Mouse (Mus musculus) myocyte (in vitro differentiated cells): ENCODE measurements around the gene Wfikkn2.

Experiments
- CEBPB ChIP-seq: IDR thresholded peaks from 2 replicates; pipeline ENCODE4 v1.6.1; 2011; ENCODE audit warnings: mild to moderate bottlenecking, moderate library complexity; ENCODE audit not compliant: poor library complexity, insufficient read depth, severe bottlenecking
- E2F4 ChIP-seq: IDR thresholded peaks from one replicate; pipeline ENCODE4 v1.6.1; 2011; ENCODE audit warnings: mild to moderate bottlenecking, control low read depth, moderate library complexity; ENCODE audit not compliant: insufficient read depth
- MAX ChIP-seq: IDR thresholded peaks from one replicate; pipeline ENCODE4 v1.6.1; 2011; ENCODE audit warnings: low read depth, mild to moderate bottlenecking, control low read depth
- MYOD1 ChIP-seq, 3 experiments: IDR thresholded peaks; one replicate each; pipeline ENCODE4 v1.6.1; 2011; ENCODE audit warnings: control low read depth in 2 of 3, low read depth in 2 of 3, mild to moderate bottlenecking in 2 of 3, moderate library complexity in 1 of 3; ENCODE audit not compliant: insufficient read length in 2 of 3, control insufficient read depth in 1 of 3
- MYOG ChIP-seq, 3 experiments: IDR thresholded peaks; one replicate each; pipeline ENCODE4 v1.6.1; 2011; ENCODE audit warnings: control low read depth in 2 of 3, low read depth in 2 of 3, mild to moderate bottlenecking in 2 of 3; ENCODE audit not compliant: insufficient read length in 2 of 3, control insufficient read depth in 1 of 3, insufficient read depth in 1 of 3
- POLR2A ChIP-seq: IDR thresholded peaks from one replicate; pipeline ENCODE4 v1.6.1; 2011; ENCODE audit warnings: low read depth, mild to moderate bottlenecking, control low read depth, moderate library complexity; ENCODE audit not compliant: insufficient read length
- POLR2AphosphoS2 ChIP-seq: IDR thresholded peaks from one replicate; pipeline ENCODE4 v1.6.1; 2011; ENCODE audit warnings: low read depth, control low read depth; ENCODE audit not compliant: insufficient read length
- TCF12 ChIP-seq: IDR thresholded peaks from one replicate; pipeline ENCODE4 v1.6.1; 2011; ENCODE audit warnings: mild to moderate bottlenecking, control low read depth; ENCODE audit not compliant: poor library complexity, insufficient read depth, severe bottlenecking
- USF1 ChIP-seq: IDR thresholded peaks from one replicate; pipeline ENCODE4 v1.6.1; 2011; ENCODE audit warnings: low read depth, mild to moderate bottlenecking, control low read depth, moderate library complexity

- TF ChIP-seq POLR2A (peak; percentile 100), MAX (no peak), CEBPB (no peak), TCF12 (no peak), USF1 (no peak), MYOG (IDR thresholded peaks at IDR 0.05; ENCODE audit: control insufficient read depth in 1 of 3, insufficient read depth in 1 of 3, insufficient read length in 2 of 3, low read depth in 2 of 3) (peak in 1 of 3 experiments; percentile 26), POLR2AphosphoS2 (peak; percentile 100), MYOD1 (IDR thresholded peaks at IDR 0.05; ENCODE audit: control insufficient read depth in 1 of 3, insufficient read length in 2 of 3, low read depth in 2 of 3) (no peak), E2F4 (no peak)
These were observed 34.6 kb downstream of the Wfikkn2 start, which contains the start of gene Tob1 for GRCm38 (mm10) chr11:94211124-94211603.
